Mouse (Mus musculus): Measurements from ENCODE around the gene Tas2r143.

- TF ChIP-seq CTCF (IDR thresholded peaks at IDR 0.05; ENCODE audit: low read depth) (no peak), EP300 (IDR thresholded peaks at IDR 0.05; ENCODE audit: low read depth) (no peak)
Measured at GRCm38 (mm10) chr6:42364066-42364465, 36.0 kb upstream of the Tas2r143 start.

Data from heart, postnatal 0 days (tissue).